Mouse (Mus musculus): ENCODE data around the gene Ralgds.

DNA sequence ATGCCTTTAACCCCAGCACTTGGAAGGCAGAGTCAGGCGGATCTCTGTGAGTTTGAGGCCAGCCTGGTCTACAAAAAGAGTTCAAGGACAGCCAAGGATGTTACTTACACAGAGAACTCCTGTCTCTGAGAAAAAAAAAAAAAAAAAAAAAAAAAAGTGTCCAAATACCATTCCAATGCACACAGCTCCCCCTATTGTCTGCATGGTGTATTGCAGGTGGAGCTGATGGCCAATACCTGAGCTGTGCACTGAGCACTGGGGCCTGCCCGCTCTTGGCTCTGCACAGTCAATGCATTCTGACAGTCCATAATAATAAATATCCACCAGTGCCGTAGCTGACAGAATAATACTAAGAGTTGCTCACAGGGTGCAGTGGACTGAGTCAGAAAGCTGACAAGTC, 49.0 kb upstream of the Ralgds start:
- peak; percentile 84 for TF ChIP-seq CTCF (IDR thresholded peaks at IDR 0.05)
- TF ChIP-seq POLR2A (IDR thresholded peaks at IDR 0.05; ENCODE audit: insufficient read depth, low read depth, low read length), result no peak
